Mouse (Mus musculus) forebrain, embryonic 11.5 days (tissue): ENCODE data around the gene Creb3. TPM values are rescaled to one million over a fixed set of nuclear protein-coding genes. Genes with fewer than 3 reads are reported as not detected.
"Not testable (repeated sequence)": the region's sequence is repeated elsewhere in the genome, so short reads cannot be mapped to it uniquely, and the experiment has no call there.

ENCODE experiments used
- ATAC-seq: fragments of 200-750 bp; cut with Nextera tagmentation; replicated peaks from 2 replicates; pipeline ENCODE4 v1.8.0; 2017; ENCODE audit warnings: moderate TSS enrichment; ENCODE audit not compliant: low FRiP score
- DNase-seq: peaks from one replicate; pipeline ENCODE4 v3.0.0-alpha.2; 2017; ENCODE audit warnings: low spot score
- H3K27ac ChIP-seq: fragments of 300-500 bp; sonication (generic); 2 replicates; pipeline ENCODE4 v1.5.1; 2014; ENCODE audit warnings: low read depth, low read length
- H3K27me3 ChIP-seq: fragments of 300-500 bp; sonication (generic); 2 replicates; pipeline ENCODE4 v1.6.1; 2014; ENCODE audit warnings: mild to moderate bottlenecking, low read length, mixed read lengths; ENCODE audit not compliant: control insufficient read depth, insufficient read depth
- H3K36me3 ChIP-seq: fragments of 300-500 bp; sonication (generic); 2 replicates; pipeline ENCODE4 v1.6.1; 2014; ENCODE audit warnings: mild to moderate bottlenecking, low read length, moderate library complexity, mixed read lengths; ENCODE audit not compliant: control insufficient read depth, insufficient read depth
- H3K4me1 ChIP-seq: fragments of 300-500 bp; sonication (generic); replicated peaks from 2 replicates; pipeline ENCODE4 v1.6.1; 2014; ENCODE audit warnings: low read length, mixed read lengths; ENCODE audit not compliant: control insufficient read depth, insufficient read depth
- H3K4me2 ChIP-seq: fragments of 300-500 bp; sonication (generic); 2 replicates; pipeline ENCODE4 v1.6.1; 2014; ENCODE audit warnings: low read depth, mild to moderate bottlenecking, low read length, moderate library complexity, mixed read lengths; ENCODE audit not compliant: severe bottlenecking
- H3K4me3 ChIP-seq: fragments of 300-500 bp; sonication (generic); 2 replicates; pipeline ENCODE4 v1.5.1; 2014; ENCODE audit warnings: low read depth, low read length
- H3K9ac ChIP-seq: fragments of 300-500 bp; sonication (generic); 2 replicates; pipeline ENCODE4 v1.6.1; 2014; ENCODE audit warnings: low read length
- H3K9me3 ChIP-seq: fragments of 300-500 bp; sonication (generic); 2 replicates; pipeline ENCODE4 v1.6.1; 2016; ENCODE audit warnings: low read length, mixed read lengths; ENCODE audit not compliant: control insufficient read depth
- WGBS: fragments of 180-500 bp; shearing (Covaris S2); extraction: QIAGEN DNeasy Blood & Tissue Kit; methylation state at CpG from one replicate; pipeline ENCODE4 v1.1.7; 2014; 5-methylcytosine and 5-hydroxymethylcytosine counted together
- polyA plus RNA-seq: library from polyadenylated mRNA; unstranded; fragments of >200 nt; fragmentation: Nextera tagmentation; extraction: Ambion mirVana; gene quantifications from 2 replicates; pipeline ENCODE4 v1.2.1, GENCODE M21; 2014

Creb3 gene
- polyA plus RNA-seq, 1 experiment from 2014 or later = 42.8 TPM

DNA sequence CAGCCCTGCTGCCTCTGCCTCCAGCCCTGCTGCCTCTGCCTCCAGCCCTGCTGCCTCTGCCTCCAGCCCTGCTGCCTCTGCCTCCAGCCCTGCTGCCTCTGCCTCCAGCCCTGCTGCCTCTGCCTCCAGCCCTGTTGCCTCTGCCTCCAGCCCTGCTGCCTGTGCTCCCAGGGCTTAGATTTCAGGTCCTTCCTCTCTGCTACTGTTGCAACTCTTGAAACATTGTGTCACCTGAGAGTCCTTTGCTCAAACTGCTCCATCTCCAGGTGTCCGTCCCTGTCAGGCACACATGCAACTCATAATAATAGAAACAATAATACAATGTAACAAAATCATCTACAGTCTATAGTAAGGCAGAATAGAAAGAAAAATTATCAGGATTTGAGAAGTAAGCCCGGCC is 34.5 kb downstream of the Creb3 start:
- not testable (repeated sequence) for H3K36me3 ChIP-seq, H3K27ac ChIP-seq, H3K27me3 ChIP-seq, H3K9me3 ChIP-seq, H3K9ac ChIP-seq, DNase-seq, H3K4me3 ChIP-seq, H3K4me2 ChIP-seq, H3K4me1 ChIP-seq, ATAC-seq
- 81% methylated on average over 2 of the region's 2 CpGs for WGBS

- Histone ChIP-seq H3K9ac (no peak overlapping the region), H3K27me3 (no peaks in the 10 kb centered on the region), H3K4me2 (no peak overlapping the region), H3K4me3 (no peak overlapping the region), H3K27ac (no peak overlapping the region), H3K4me1 (no peaks in the 10 kb centered on the region), H3K36me3 (no peaks in the 10 kb centered on the region), H3K9me3 (no peaks in the 10 kb centered on the region)
- 87% methylated on average over 4 of the region's 4 CpGs for WGBS
- no peak for DNase-seq
- ATAC-seq = no peak
These were observed 36.1 kb downstream of the Creb3 start for GRCm38 (mm10) chr4:43598200-43598599.

- no peak overlapping the region for H3K4me3 ChIP-seq
- no peak for DNase-seq
- H3K27ac ChIP-seq = no peak overlapping the region
- WGBS = 96% methylated on average over 7 of the region's 7 CpGs
- no peaks in the 10 kb centered on the region for H3K27me3 ChIP-seq
- H3K9ac ChIP-seq = no peak overlapping the region
- ATAC-seq = no peak
- H3K4me2 ChIP-seq = no peak overlapping the region
- H3K36me3 ChIP-seq = no peaks in the 10 kb centered on the region
- no peaks in the 10 kb centered on the region for H3K9me3 ChIP-seq
- H3K4me1 ChIP-seq = no peaks in the 10 kb centered on the region
These were observed 36.7 kb downstream of the Creb3 start for GRCm38 (mm10) chr4:43598650-43599380.

- Histone ChIP-seq H3K9ac (no peak overlapping the region), H3K27ac (no peak overlapping the region), H3K36me3 (no peaks in the 10 kb centered on the region), H3K27me3 (no peaks in the 10 kb centered on the region), H3K9me3 (no peaks in the 10 kb centered on the region), H3K4me2 (no peak overlapping the region), H3K4me3 (no peak overlapping the region), H3K4me1 (no peaks in the 10 kb centered on the region)
- DNase-seq (no peak), ATAC-seq (no peak)
- 86% methylated on average over 9 of the region's 9 CpGs for WGBS
These were observed 38.2 kb downstream of the Creb3 start for GRCm38 (mm10) chr4:43600195-43600934.

DNA sequence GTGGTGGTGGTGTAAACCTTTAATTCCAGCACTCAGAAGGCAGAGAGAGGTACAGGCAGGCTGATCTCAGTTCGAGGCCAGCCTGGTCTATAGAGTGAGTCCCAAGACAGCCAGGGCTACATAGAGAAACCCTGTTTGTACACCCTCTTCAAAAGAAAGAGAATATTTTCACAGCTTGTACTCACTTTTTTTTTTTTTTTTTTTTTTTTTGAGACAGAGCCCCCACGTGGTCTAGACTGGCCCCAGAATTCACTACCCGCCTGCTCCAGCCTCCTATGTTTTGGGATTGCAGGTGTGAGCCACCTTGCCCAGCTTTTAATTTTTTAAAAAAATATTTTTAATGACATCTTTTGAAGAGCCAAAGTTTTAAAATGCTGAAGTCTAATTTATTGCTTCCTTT is 42.0 kb downstream of the Creb3 start:
- H3K9ac ChIP-seq = no peak overlapping the region
- ATAC-seq = no peak
- no peak overlapping the region for H3K4me3 ChIP-seq
- no peak overlapping the region for H3K4me2 ChIP-seq
- H3K4me1 ChIP-seq = no peaks in the 10 kb centered on the region
- 67% methylated on average over 3 of the region's 3 CpGs for WGBS
- no peaks in the 10 kb centered on the region for H3K36me3 ChIP-seq
- H3K27ac ChIP-seq = no peak overlapping the region
- no peaks in the 10 kb centered on the region for H3K9me3 ChIP-seq
- DNase-seq = no peak
- no peaks in the 10 kb centered on the region for H3K27me3 ChIP-seq

DNA sequence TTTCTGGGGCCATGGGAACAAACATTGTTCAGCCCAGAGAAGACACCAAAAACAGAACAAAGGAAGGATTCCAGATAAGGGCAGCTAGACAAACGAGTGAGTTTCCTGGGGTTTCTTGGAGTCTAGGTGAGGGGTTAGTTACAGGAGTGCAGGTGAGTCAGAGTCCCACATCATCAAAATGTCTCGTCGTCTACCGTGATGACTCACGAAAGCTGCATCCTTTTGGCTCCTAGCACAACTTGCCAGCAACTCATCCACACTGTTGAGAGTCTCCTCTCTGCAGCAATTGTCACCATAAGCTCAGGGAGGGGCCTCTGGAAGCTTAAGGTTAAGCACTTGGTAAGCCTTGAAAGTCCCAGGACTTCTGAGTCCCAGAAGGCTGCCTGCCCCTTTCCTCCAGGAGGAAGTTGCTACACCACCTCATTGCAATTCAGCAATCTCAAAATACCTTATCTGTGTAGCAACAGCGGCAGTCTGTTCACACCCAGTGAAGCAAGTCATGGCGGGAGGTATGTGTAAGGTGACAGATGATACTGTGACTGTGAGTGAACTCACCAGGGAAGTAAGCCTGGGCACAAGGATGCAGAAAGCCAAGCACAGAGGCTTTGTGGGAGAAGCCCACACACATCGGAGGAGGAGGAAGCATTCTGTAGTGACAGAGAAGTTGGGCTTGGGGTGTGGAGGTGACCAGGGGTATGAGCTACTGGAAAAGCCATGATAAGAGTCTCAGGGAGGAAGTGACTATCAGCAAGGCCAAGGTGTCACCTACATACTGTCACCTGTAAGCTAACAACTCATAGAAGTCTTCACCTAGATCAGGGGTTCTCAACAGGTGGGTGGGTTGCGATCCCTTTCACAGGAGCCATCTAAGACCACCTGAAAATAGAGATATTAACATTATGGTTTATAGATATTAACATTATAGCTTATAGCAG is 42.9 kb downstream of the Creb3 start:
- H3K36me3 ChIP-seq = no peaks in the 10 kb centered on the region
- no peak overlapping the region for H3K9ac ChIP-seq
- WGBS = 77% methylated on average over 9 of the region's 9 CpGs
- DNase-seq (no peak), ATAC-seq (no peak)
- no peaks in the 10 kb centered on the region for H3K4me1 ChIP-seq
- H3K27me3 ChIP-seq = no peaks in the 10 kb centered on the region
- H3K9me3 ChIP-seq = no peaks in the 10 kb centered on the region
- H3K27ac ChIP-seq = no peak overlapping the region
- no peak overlapping the region for H3K4me3 ChIP-seq
- no peak overlapping the region for H3K4me2 ChIP-seq

GRCm38 (mm10) chr4:43612534-43612933 is 50.4 kb downstream of the Creb3 start:
- Histone ChIP-seq H3K27ac (no peak overlapping the region), H3K36me3 (no peaks in the 10 kb centered on the region), H3K9ac (no peak overlapping the region), H3K4me1 (no peaks in the 10 kb centered on the region), H3K9me3 (no peaks in the 10 kb centered on the region), H3K4me2 (no peak overlapping the region), H3K27me3 (no peaks in the 10 kb centered on the region), H3K4me3 (no peak overlapping the region)
- WGBS = 69% methylated on average over 10 of the region's 10 CpGs
- DNase-seq (no peak), ATAC-seq (no peak)

DNA sequence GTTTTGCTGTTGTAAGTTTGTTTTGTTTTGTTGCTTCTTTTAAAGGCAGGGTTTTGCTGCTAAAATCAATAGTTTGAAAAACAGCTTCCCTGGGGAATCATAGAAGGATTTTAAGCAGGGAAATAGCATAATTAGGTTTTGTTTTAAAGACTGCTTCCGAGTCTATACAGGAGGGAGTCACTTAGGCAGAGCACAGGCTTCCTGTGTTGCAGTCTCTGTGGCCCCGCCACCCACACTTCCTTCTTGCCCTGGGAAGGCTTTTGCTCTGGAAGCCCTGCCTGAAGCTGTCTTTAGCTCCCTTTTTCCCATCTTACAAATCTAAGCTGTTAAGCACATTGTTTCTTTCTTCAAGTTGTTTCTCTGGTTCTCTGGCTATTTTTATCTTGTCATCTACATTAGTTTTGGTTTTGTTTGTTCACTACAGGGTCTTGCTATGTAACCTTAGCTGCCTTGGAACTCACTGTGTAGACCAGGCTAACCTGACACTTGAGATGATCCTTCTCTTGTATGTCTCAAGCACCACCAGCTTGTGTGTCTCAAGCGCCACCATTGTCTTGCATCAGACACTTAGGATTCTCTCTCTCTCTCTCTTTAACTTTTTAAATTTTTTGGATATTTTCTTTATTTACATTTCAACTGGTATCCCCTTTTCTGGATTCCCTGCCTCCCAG is 51.1 kb downstream of the Creb3 start:
- no peak overlapping the region for H3K4me2 ChIP-seq
- WGBS = 71% methylated on average over 3 of the region's 3 CpGs
- no peak for DNase-seq
- H3K4me3 ChIP-seq = no peak overlapping the region
- H3K36me3 ChIP-seq = no peaks in the 10 kb centered on the region
- H3K27ac ChIP-seq = no peak overlapping the region
- no peak for ATAC-seq
- no peak overlapping the region for H3K9ac ChIP-seq
- H3K27me3 ChIP-seq = no peaks in the 10 kb centered on the region
- no peaks in the 10 kb centered on the region for H3K9me3 ChIP-seq
- no peaks in the 10 kb centered on the region for H3K4me1 ChIP-seq
